Mouse (Mus musculus) stomach, postnatal 0 days (tissue): ENCODE data around the gene Cdc42ep5. TPM values are rescaled to one million over a fixed set of nuclear protein-coding genes. Genes with fewer than 3 reads are reported as not detected.

ENCODE experiments used
- ATAC-seq: fragments of 200-750 bp; cut with Nextera tagmentation; 2 replicates; pipeline ENCODE4 v1.8.0; 2017; ENCODE audit not compliant: low FRiP score, low TSS enrichment
- DNase-seq: peaks from one replicate; pipeline ENCODE4 v3.0.0-alpha.2; 2016; ENCODE audit warnings: low spot score
- H3K27ac ChIP-seq: fragments of 300-500 bp; sonication (generic); replicated peaks from 2 replicates; pipeline ENCODE4 v1.5.1; 2014; ENCODE audit warnings: mild to moderate bottlenecking, control low read depth
- H3K27me3 ChIP-seq: fragments of 300-500 bp; sonication (generic); 2 replicates; pipeline ENCODE4 v1.6.1; 2014; ENCODE audit warnings: low read length; ENCODE audit not compliant: control insufficient read depth, insufficient read depth
- H3K36me3 ChIP-seq: fragments of 300-500 bp; sonication (generic); 2 replicates; pipeline ENCODE4 v1.6.1; 2014; ENCODE audit warnings: low read length, mixed read lengths; ENCODE audit not compliant: control insufficient read depth, insufficient read depth
- H3K4me1 ChIP-seq: fragments of 300-500 bp; sonication (generic); replicated peaks from 2 replicates; pipeline ENCODE4 v1.6.1; 2014; ENCODE audit warnings: antibody characterized with exemption; ENCODE audit not compliant: control insufficient read depth, insufficient read depth
- H3K4me2 ChIP-seq: fragments of 300-500 bp; sonication (generic); replicated peaks from 2 replicates; pipeline ENCODE4 v1.6.1; 2014; ENCODE audit warnings: low read depth, mild to moderate bottlenecking, control low read depth, moderate library complexity
- H3K4me3 ChIP-seq: fragments of 300-500 bp; sonication (generic); 2 replicates; pipeline ENCODE4 v1.5.1; 2014; ENCODE audit warnings: low read depth, low read length, control low read depth
- H3K9ac ChIP-seq: fragments of 300-500 bp; sonication (generic); 2 replicates; pipeline ENCODE4 v1.6.1; 2014; ENCODE audit warnings: mild to moderate bottlenecking, low read length, control low read depth, mixed read lengths
- H3K9me3 ChIP-seq: fragments of 300-500 bp; sonication (generic); 2 replicates; pipeline ENCODE4 v1.6.1; 2016; ENCODE audit warnings: low read length; ENCODE audit not compliant: control insufficient read depth
- CTCF ChIP-seq: IDR thresholded peaks from 2 replicates; pipeline ENCODE4 v1.5.1; 2016; ENCODE audit warnings: antibody characterized with exemption, low read depth, mild to moderate bottlenecking, moderate library complexity
- EP300 ChIP-seq: optimal IDR thresholded peaks from 2 replicates; pipeline ENCODE3; 2016; ENCODE audit warnings: antibody characterized with exemption
- WGBS: fragments of 180-500 bp; shearing (Covaris S2); extraction: QIAGEN DNeasy Blood & Tissue Kit; methylation state at CpG from one replicate; pipeline ENCODE4 v1.1.7; 2014; 5-methylcytosine and 5-hydroxymethylcytosine counted together
- polyA plus RNA-seq: library from polyadenylated mRNA; unstranded; fragments of >200 nt; fragmentation: Nextera tagmentation; extraction: Ambion mirVana; gene quantifications from 2 replicates; pipeline ENCODE4 v1.2.1, GENCODE M21; 2015

Gene Cdc42ep5
- polyA plus RNA-seq, 1 experiment from 2014 or later = 121 TPM

DNA sequence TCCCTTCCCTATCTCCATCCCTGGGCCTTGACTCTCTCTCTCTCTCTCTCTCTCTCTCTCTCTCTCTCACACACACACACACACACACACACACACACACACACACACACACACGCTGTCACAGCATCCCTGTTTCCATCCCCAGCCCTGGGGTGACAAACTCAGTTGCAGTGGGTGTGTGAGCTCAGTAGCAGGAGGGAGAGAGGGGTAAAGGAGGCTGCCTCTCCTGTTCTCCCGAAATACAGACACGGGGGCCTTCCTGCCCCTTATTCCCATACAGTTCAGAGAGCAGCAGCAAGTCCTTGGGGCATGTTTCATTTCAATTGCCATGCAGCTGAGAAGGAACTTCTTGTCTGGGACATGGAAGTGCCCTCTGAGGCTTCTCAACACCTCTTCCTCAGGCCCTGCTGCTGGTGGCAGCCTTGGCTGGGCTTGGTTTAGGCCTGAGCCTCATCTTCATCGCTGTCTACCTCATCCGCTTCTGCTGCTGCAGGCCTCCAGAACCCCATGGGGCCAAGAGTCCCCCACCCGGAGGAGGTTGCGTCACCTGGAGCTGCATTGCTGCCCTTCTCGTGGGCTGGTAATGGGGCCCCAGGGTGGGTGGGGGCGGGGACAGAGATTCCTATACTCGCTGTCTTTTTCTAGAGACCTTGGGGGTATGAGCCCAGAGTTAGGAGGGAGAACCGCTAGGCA, 42.4 kb downstream of the Cdc42ep5 start:
- Histone ChIP-seq H3K9me3 (no peaks in the 10 kb centered on the region), H3K27me3 (peaks cover 3% of the 10 kb centered on the region; the same call in 1 of the 2 replicates), H3K4me3 (no peak overlapping the region), H3K27ac (no peak overlapping the region), H3K4me1 (no peaks in the 10 kb centered on the region; the same call in 1 of the 2 replicates), H3K36me3 (no peaks in the 10 kb centered on the region), H3K9ac (no peak overlapping the region), H3K4me2 (no peak overlapping the region)
- TF ChIP-seq EP300 (no peak), CTCF (no peak)
- 52% methylated on average over 11 of the region's 11 CpGs for WGBS
- ATAC-seq = no peak
- DNase-seq = no peak

DNA sequence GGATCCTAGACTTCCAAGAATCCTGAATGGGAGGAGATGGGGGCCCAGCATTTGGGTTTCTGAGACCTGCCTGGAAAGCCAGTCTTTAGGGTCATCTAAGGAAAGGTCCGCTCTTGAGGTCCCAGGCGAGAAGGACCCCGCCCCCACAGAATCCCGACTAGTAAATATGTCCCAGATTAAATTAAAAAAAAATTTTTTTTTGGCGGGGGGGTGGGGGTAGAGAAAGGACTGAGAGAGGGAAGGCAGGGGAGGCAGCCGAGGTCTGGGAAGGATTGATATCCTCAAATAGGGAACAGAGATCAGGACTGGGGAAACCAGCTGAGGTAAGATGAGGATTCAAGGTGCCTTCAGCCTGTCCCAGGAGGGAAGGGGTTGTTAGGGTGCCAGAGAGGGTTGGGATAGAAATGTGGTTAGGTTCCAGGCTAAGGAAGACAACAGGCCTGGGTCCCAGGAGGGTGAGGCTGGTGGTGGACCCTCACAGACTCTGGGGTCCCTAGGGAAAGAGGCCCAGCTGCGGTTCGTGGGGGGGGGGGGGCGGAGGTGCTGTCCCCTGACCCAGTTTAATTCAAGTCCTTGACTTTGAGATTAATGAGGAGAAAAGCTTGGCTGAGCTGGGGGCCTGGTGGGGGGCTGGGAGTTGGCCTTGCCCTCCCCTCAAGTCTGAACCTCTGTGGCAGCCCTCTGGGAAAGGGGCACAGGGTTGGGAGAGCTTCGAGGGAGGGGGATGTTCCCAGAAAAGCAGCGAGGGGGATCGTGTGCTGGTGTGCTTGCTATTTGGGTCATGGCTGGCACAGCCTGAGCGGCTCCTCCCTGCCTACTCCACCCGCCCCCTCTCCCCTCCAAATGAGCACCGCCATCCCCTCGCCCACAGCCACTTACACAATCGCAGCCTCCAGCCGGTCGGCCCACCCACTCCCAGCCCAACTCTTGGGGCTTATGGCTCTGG, 44.4 kb downstream of the Cdc42ep5 start:
- Histone ChIP-seq H3K9ac (no peak overlapping the region), H3K4me1 (no peaks in the 10 kb centered on the region; the same call in 1 of the 2 replicates), H3K27ac (no peak overlapping the region), H3K4me2 (peak overlapping the region; percentile 62), H3K4me3 (peak overlapping the region; percentile 37; the same call in 1 of the 2 replicates), H3K9me3 (no peaks in the 10 kb centered on the region), H3K36me3 (no peaks in the 10 kb centered on the region), H3K27me3 (peaks cover 3% of the 10 kb centered on the region; the same call in 1 of the 2 replicates)
- TF ChIP-seq EP300 (no peak), CTCF (no peak)
- whole genome bisulfite sequencing = 29% methylated on average over 16 of the region's 19 CpGs
- DNase-seq (no peak), ATAC-seq (no peak)

DNA sequence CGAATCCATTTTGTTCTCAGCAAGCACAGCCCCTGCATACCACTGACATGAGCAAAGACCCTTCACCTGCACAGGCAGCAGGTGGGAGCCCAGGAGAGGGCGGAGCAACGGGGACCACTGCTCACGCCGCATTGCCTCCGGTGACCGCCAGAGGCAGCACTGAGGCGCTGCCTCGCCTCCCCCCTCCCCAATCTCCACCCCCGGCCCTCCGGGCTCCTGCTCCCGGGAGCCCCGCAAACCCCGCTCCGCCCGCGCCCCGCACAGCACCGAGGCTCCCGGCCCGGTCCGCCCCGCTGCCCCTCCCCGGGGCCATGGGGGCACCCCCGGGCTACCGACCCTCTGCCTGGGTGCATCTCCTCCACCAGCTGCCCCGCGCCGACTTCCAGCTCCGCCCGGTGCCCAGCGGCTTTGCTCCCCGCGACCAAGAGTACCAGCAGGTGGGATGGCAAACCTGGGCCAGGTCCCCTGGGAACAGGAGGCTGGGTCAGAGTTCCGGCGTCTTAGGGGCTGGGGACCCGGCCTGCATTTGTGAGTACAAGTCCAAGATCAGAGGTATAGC, 45.2 kb downstream of the Cdc42ep5 start, which contains the start of gene Ttyh1:
Gene Ttyh1 (plus strand): TSS at position 65 of the 559 bp plus-strand sequence.
- TF ChIP-seq CTCF = peak; percentile 66
- TF ChIP-seq EP300 = no peak
- DNase-seq (no peak), ATAC-seq (peak; percentile 36; the same call in 1 of the 2 replicates)
- Histone ChIP-seq H3K4me1 (no peaks in the 10 kb centered on the region; the same call in 1 of the 2 replicates), H3K27me3 (peaks cover 3% of the 10 kb centered on the region; the same call in 1 of the 2 replicates), H3K9ac (peak within 1 kb of the TSS; percentile 55), H3K36me3 (no peaks in the 10 kb centered on the region), H3K27ac (no peak within 1 kb of the TSS), H3K9me3 (no peaks in the 10 kb centered on the region), H3K4me3 (peak within 1 kb of the TSS; percentile 37), H3K4me2 (peak within 1 kb of the TSS; percentile 62)
- WGBS = under 1% methylated on average over 31 of the region's 37 CpGs

DNA sequence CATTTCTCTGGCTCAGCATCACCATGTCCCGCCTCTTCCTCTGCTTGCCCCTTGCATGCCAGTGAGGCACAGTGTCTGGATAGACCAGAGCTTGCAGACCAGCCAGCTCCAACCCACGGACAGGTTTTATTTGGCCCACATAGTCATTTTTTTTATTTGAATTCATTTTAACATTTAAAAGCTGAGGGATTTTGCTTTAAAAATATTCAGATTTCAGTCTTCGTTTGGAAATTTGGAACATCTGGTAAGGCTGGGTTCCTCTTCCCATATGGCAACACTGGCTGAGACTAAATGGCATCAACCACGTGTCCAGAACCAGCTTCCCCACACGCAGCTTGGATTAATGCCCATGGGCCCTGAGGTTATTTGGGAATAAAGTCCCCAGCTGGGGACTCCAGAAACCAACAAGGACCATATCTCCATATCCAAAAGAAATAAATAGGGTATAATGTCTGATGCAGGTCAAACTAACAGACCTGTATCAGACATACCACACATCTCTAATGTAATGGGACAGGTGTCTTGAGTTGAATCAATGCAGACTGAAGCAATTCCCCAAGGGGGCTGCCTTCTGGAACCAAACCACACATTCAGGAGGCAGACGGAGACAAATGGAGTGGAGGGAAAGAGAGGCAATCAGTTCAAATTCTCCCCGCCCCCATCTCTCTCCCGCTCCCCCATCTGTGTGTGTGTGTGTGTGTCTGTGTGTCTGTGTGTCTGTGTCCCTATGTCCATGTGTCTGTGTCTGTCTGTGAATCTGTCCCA, 47.4 kb downstream of the Cdc42ep5 start:
- Histone ChIP-seq H3K27ac (no peak overlapping the region), H3K27me3 (peaks cover 3% of the 10 kb centered on the region; the same call in 1 of the 2 replicates), H3K9me3 (no peaks in the 10 kb centered on the region), H3K36me3 (no peaks in the 10 kb centered on the region), H3K9ac (no peak overlapping the region), H3K4me3 (no peak overlapping the region), H3K4me1 (no peaks in the 10 kb centered on the region), H3K4me2 (no peak overlapping the region)
- no peak for ATAC-seq
- no peak for DNase-seq
- TF ChIP-seq EP300 (no peak), CTCF (no peak)
- 65% methylated on average over 8 of the region's 8 CpGs for WGBS

DNA sequence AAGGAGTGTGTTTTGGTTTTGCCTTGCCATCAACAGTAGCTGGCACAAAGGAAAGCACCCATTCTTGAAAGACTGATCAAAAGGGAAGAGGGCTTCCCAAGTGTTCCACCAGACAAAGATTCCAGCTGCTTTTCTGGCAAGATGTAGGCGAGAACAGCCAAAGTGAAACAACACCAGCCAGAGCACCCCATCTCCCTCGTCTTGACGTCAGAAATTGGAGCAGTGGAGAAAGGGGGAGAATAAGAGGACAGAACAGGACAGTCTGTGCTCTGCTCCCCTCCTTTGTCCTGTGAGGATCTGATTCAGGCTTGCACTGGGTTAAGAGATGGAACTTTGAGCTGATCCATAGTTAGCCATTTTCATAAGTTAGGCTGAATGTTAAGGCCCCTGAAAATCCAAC, 52.9 kb downstream of the Cdc42ep5 start:
- ATAC-seq = no peak
- Histone ChIP-seq H3K36me3 (no peaks in the 10 kb centered on the region), H3K27ac (no peak overlapping the region), H3K9ac (no peak overlapping the region), H3K4me3 (no peak overlapping the region), H3K9me3 (no peaks in the 10 kb centered on the region), H3K4me1 (no peaks in the 10 kb centered on the region), H3K27me3 (no peaks in the 10 kb centered on the region), H3K4me2 (no peak overlapping the region)
- DNase-seq = no peak
- 46% methylated on average over 3 of the region's 3 CpGs for WGBS
- TF ChIP-seq CTCF (no peak), EP300 (no peak)
